Mouse (Mus musculus): ENCODE measurements around the gene Pde4c.

Gene Pde4c

GRCm38 (mm10) chr8:70723486-70724210 is at the start of gene Pde4c:
TSS of gene Pde4c (plus strand) at chr8:70723720.
- ATAC-seq (ENCODE audit: low TSS enrichment) = no peak

GRCm38 (mm10) chr8:70674109-70674508 is 49.4 kb upstream of the Pde4c start:
- no peak for ATAC-seq (ENCODE audit: low TSS enrichment)

GRCm38 (mm10) chr8:70674716-70675115 is 48.8 kb upstream of the Pde4c start:
- ATAC-seq (ENCODE audit: low TSS enrichment) = no peak

GRCm38 (mm10) chr8:70675336-70675735 is 48.2 kb upstream of the Pde4c start:
- ATAC-seq (ENCODE audit: low TSS enrichment) = no peak

GRCm38 (mm10) chr8:70677451-70678080 is 46.0 kb upstream of the Pde4c start:
- ATAC-seq (ENCODE audit: low TSS enrichment) = no peak

GRCm38 (mm10) chr8:70678679-70679078 is 44.8 kb upstream of the Pde4c start:
- no peak for ATAC-seq (ENCODE audit: low TSS enrichment)

- ATAC-seq (ENCODE audit: low TSS enrichment) = no peak
Observed at GRCm38 (mm10) chr8:70679404-70679803, 44.1 kb upstream of the Pde4c start.

GRCm38 (mm10) chr8:70680039-70680438 is 43.5 kb upstream of the Pde4c start:
- ATAC-seq (ENCODE audit: low TSS enrichment) = no peak

GRCm38 (mm10) chr8:70681410-70681809 is 42.1 kb upstream of the Pde4c start:
- no peak for ATAC-seq (ENCODE audit: low TSS enrichment)

- ATAC-seq (ENCODE audit: low TSS enrichment) = peak; percentile 65
Observed at GRCm38 (mm10) chr8:70682193-70682592, 41.3 kb upstream of the Pde4c start.

- no peak for ATAC-seq (ENCODE audit: low TSS enrichment)
Observed at GRCm38 (mm10) chr8:70682692-70683091, 40.8 kb upstream of the Pde4c start.

GRCm38 (mm10) chr8:70684291-70684690 is 39.2 kb upstream of the Pde4c start:
- peak; percentile 93 for ATAC-seq (ENCODE audit: low TSS enrichment)

GRCm38 (mm10) chr8:70687576-70687975 is 35.9 kb upstream of the Pde4c start:
- ATAC-seq (ENCODE audit: low TSS enrichment) = no peak

GRCm38 (mm10) chr8:70688136-70688535 is 35.4 kb upstream of the Pde4c start:
- no peak for ATAC-seq (ENCODE audit: low TSS enrichment)

- no peak for ATAC-seq (ENCODE audit: low TSS enrichment)
Observed at GRCm38 (mm10) chr8:70689892-70690390, 33.6 kb upstream of the Pde4c start.

- ATAC-seq (ENCODE audit: low TSS enrichment) = no peak
Observed at GRCm38 (mm10) chr8:70691230-70691629, 32.3 kb upstream of the Pde4c start.

GRCm38 (mm10) chr8:70691727-70692231 is 31.7 kb upstream of the Pde4c start:
- no peak for ATAC-seq (ENCODE audit: low TSS enrichment)

- no peak for ATAC-seq (ENCODE audit: low TSS enrichment)
Observed at GRCm38 (mm10) chr8:70693636-70694035, 29.9 kb upstream of the Pde4c start.

- ATAC-seq (ENCODE audit: low TSS enrichment) = no peak
Observed at GRCm38 (mm10) chr8:70695318-70696018, 28.1 kb upstream of the Pde4c start.

GRCm38 (mm10) chr8:70696019-70696885 is 27.3 kb upstream of the Pde4c start:
- ATAC-seq (ENCODE audit: low TSS enrichment) = no peak

GRCm38 (mm10) chr8:70696946-70697345 is 26.6 kb upstream of the Pde4c start:
- no peak for ATAC-seq (ENCODE audit: low TSS enrichment)
